Mouse (Mus musculus) megakaryocyte, embryonic 14.5 days (primary cell): ENCODE results near the gene Zfp524. TPM values are rescaled to one million over a fixed set of nuclear protein-coding genes. Genes with fewer than 3 reads are reported as not detected.

Experiments
- H3K27me3 ChIP-seq: replicated peaks from 2 replicates; pipeline ENCODE3; 2012; ENCODE audit warnings: inconsistent platforms
- H3K36me3 ChIP-seq: replicated peaks from 2 replicates; pipeline ENCODE3; 2012; ENCODE audit warnings: low read length, inconsistent platforms, mixed read lengths
- H3K4me1 ChIP-seq: 2 replicates; pipeline ENCODE4 v1.6.1; 2012; ENCODE audit warnings: inconsistent platforms
- H3K4me3 ChIP-seq: replicated peaks from 2 replicates; pipeline ENCODE3; 2012; ENCODE audit warnings: moderate library complexity, mild to moderate bottlenecking, inconsistent platforms
- H3K9me3 ChIP-seq: 2 replicates; pipeline ENCODE4 v1.6.1; 2012; ENCODE audit warnings: inconsistent platforms
- FLI1 ChIP-seq: IDR thresholded peaks from 2 replicates; pipeline ENCODE4 v1.6.1; 2012; ENCODE audit warnings: low read length, inconsistent platforms, mixed read lengths
- GATA1 ChIP-seq: IDR thresholded peaks from 3 replicates; pipeline ENCODE4 v1.6.1; 2012; ENCODE audit warnings: mixed read lengths, low read length, inconsistent platforms, borderline replicate concordance
- polyA plus RNA-seq: library from polyadenylated mRNA; stranded (reverse); fragments of >175 nt; gene quantifications from 2 replicates; pipeline ENCODE4 v1.2.3, GENCODE M21; 2012; ENCODE audit warnings: low replicate concordance; ENCODE audit not compliant: insufficient read depth

Zfp524 gene
- polyA plus RNA-seq, 1 experiment, result 68.6 TPM

DNA sequence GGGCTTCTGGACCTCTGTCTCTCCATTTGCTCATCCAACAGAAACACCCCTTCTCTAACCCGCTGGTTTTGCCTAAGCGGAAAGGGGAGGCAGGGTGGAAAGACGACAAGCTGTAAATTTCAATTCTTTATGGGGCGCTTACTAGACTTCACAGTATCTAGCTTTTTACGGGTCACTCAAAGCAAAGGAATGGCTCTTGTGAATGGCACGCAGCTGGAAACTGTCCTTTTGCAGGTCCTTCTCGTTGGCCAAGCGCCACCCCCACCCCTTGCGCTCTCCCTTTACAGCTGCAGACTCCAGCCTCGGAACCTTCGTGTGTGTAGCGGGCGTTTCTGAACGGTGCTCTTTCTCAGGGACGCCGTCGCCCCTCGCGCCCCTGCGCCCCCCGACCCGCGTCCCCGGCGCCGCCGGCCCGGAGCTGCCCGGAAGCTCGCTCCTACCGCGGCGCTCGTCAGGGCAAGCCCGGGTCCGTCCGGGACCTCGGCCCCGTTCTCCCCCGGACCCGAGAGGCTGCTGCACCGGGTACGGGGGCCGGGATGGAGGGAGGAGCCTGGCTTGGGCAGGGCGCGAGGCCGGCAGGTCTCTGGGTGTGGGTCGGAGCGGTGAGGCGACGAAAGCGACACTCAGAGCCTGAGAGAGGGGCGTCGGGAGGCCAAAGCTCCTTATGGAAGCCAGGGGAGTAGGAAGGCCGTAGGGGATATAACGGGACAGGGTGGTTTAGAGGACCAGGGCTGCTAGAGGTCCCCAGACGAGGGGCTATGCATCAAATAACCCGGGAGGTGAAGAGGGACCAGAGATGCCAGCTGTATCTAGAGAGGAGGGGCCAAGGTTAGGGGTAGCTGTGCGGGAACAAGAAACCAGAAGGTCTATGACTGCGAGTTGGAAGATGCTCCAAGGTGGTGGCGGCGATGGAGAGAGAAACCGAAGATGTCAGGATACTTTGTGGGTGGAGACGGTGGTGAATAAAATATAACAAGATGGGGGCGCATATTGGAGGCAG lies 37.3 kb downstream of the Zfp524 start, which contains the start of gene Zfp580:
TSS of gene Zfp580 (plus strand) at position 346 of the 1,000 bp plus-strand sequence.
- Histone ChIP-seq H3K27me3 (peaks cover 74% of the 10 kb centered on the region), H3K36me3 (no peaks in the 10 kb centered on the region), H3K4me3 (peak within 1 kb of the TSS; percentile 93), H3K9me3 (peaks cover 12% of the 10 kb centered on the region), H3K4me1 (peaks cover 61% of the 10 kb centered on the region)
- TF ChIP-seq FLI1, result no peak
- no peak for TF ChIP-seq GATA1

DNA sequence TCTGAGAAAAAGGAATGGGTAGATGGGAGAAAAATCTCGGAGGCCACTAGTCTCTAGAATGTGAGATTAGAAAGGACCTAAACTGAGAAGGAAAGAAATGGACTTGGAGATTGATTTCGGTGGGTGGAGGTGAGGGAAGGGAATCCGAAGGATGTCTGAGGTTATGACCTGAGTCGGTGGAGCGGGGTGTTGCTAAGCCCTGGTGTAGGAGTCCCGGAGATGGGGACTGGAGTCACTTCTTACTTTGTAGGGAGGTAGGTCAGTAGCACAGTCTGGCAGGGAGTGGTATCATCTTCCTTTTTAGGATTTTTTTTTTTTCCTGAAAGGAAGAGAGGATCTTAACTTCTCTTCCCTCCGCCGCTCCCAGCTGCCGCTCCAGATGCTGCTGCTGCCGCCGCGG lies 38.2 kb downstream of the Zfp524 start:
- H3K4me1 ChIP-seq, result peaks cover 62% of the 10 kb centered on the region
- no peaks in the 10 kb centered on the region for H3K36me3 ChIP-seq
- H3K4me3 ChIP-seq, result peak overlapping the region; percentile 93
- no peak for TF ChIP-seq FLI1
- TF ChIP-seq GATA1, result no peak
- H3K9me3 ChIP-seq, result peaks cover 14% of the 10 kb centered on the region
- peaks cover 83% of the 10 kb centered on the region for H3K27me3 ChIP-seq

DNA sequence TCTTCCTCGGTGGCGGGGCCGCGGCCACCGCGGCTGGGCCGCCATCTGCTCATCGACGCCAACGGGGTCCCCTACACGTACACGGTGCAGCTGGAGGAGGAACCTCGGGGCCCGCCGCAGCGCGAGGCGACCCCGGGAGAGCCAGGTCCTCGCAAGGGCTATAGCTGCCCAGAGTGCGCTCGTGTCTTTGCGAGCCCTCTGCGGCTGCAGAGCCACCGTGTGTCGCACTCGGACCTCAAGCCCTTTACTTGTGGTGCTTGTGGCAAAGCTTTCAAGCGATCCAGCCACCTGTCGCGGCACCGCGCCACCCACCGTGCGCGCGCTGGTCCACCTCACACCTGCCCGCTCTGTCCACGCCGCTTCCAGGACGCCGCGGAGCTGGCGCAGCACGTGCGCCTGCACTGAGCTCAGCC lies 38.7 kb downstream of the Zfp524 start:
- Histone ChIP-seq H3K4me3 (peak overlapping the region; percentile 93), H3K36me3 (no peaks in the 10 kb centered on the region), H3K27me3 (peaks cover 88% of the 10 kb centered on the region)

DNA sequence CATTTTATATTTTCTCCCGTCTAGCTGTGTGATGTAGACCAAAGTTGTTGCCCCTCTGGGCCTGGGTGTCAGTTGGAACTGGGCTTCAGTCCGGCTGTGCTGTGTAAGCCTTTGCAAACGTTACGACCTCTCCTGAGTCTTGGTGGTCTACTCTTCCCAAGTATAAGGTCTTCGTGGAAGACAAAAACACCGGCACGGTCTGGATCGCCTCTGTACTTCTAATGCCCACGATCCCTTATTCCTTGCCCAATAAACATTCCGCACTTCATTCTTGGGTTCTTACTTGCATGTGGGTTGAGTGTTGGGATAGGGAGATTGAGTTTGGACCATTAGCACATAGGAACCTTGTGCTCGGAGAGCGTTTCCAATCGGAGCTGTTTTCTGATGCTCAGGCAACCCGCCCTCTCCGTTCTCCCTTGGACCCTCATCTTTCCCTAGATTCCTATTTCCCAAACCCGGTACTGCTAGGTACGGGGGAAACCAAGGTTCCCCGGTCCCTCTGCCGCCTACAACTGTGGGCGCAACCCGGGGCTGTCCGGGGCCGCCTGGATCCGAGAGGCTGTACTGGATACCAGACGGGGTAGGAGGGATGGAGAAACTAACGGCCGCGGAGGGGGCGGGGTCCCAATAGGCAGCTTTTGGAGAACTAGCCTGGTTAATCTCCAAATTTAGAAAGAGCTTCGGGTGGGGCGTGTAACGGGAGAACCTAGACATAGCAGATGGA lies 39.4 kb downstream of the Zfp524 start:
- H3K4me3 ChIP-seq, result peak overlapping the region; percentile 93
- H3K36me3 ChIP-seq, result no peaks in the 10 kb centered on the region
- H3K4me1 ChIP-seq, result peaks cover 74% of the 10 kb centered on the region
- H3K9me3 ChIP-seq, result peaks cover 13% of the 10 kb centered on the region
- H3K27me3 ChIP-seq, result peaks cover 89% of the 10 kb centered on the region
- TF ChIP-seq GATA1 (no peak), FLI1 (no peak)

More for the DNA sequence above, 38.7 kb downstream of the Zfp524 start:
- TF ChIP-seq FLI1 (no peak), GATA1 (no peak)
- H3K4me1 ChIP-seq, result peaks cover 67% of the 10 kb centered on the region
- peaks cover 14% of the 10 kb centered on the region for H3K9me3 ChIP-seq

DNA sequence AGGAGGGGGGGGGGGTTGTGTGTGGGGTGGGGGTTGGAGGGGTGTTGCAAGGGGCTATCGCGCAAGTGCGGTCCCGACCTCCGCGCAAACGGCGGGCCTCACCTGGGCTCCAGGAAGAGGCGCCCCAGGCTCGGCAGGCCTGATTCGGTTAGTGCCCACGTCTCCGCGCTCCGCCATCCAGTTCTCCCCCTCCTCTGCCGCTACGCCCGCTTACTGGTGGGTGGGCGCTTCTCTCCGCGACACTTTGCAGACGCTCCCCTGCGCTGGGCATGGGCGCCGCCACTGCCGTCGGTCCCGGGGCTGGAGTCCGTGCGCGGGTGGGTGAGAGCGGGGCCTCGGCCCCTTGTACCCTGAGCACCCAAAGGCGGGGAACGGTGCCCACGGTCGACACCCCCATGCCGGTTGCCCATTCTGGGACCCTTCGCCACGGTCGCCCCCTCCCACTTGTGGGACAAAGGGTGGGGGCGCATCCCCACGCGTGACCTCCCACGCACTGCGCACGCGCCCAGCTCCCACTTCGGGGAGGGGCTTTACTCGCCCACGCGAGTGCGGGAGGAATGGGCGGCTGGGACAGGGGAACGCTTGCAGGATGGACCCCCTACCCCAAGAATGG lies 42.5 kb downstream of the Zfp524 start:
- no peak for TF ChIP-seq GATA1
- peaks cover 7% of the 10 kb centered on the region; the same call in 1 of the 2 replicates for H3K9me3 ChIP-seq
- peak overlapping the region; percentile 69 for H3K4me3 ChIP-seq
- no peaks in the 10 kb centered on the region for H3K36me3 ChIP-seq
- H3K4me1 ChIP-seq, result peaks cover 80% of the 10 kb centered on the region
- H3K27me3 ChIP-seq, result peaks cover 63% of the 10 kb centered on the region

DNA sequence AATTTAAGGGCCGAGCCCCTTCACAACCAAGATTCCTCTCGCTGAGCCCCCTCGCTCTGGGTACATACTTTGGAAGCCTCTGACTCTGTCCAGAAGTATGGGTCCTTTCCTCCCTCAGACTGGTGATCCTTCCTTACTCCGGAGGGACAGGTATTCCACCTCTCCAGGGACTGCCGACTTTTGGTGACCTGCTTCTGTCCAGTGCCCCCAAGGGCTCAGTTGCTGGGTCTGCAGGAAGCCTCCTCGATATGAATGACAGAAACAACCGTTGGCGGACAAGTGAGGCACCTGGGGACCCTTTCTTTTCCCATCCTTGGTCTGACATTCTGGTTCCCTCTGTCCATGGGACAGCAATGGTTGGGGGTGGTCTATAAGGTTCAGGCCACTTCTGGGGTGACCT lies 43.2 kb downstream of the Zfp524 start:
- peaks cover 7% of the 10 kb centered on the region; the same call in 1 of the 2 replicates for H3K9me3 ChIP-seq
- peaks cover 57% of the 10 kb centered on the region for H3K27me3 ChIP-seq
- no peak overlapping the region for H3K4me3 ChIP-seq
- TF ChIP-seq GATA1 (no peak), FLI1 (no peak)
- H3K4me1 ChIP-seq, result peaks cover 74% of the 10 kb centered on the region
- H3K36me3 ChIP-seq, result no peaks in the 10 kb centered on the region

DNA sequence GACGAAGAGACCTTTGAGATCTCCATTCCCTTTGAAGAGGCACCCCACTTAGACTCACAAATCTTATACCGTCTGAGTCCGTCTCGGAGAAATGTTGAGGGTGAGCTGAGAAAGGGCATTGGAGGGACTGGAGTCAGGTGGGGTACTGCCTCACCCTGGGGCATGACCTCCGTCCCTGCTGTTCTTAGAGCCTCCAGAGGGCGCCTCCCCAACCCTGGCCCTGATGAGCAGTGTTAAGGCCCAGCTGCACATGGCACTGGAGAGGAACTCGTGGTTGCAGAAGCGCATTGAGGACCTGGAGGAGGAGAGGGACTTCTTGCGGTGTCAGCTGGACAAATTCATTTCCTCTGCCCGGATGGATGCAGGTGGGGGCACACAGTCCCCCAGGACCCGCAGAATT lies 43.6 kb downstream of the Zfp524 start:
- no peaks in the 10 kb centered on the region for H3K36me3 ChIP-seq
- H3K9me3 ChIP-seq, result peaks cover 7% of the 10 kb centered on the region; the same call in 1 of the 2 replicates
- TF ChIP-seq FLI1, result no peak
- no peak for TF ChIP-seq GATA1
- H3K4me1 ChIP-seq, result peaks cover 69% of the 10 kb centered on the region
- H3K27me3 ChIP-seq, result peaks cover 53% of the 10 kb centered on the region
- peak overlapping the region; percentile 69 for H3K4me3 ChIP-seq

DNA sequence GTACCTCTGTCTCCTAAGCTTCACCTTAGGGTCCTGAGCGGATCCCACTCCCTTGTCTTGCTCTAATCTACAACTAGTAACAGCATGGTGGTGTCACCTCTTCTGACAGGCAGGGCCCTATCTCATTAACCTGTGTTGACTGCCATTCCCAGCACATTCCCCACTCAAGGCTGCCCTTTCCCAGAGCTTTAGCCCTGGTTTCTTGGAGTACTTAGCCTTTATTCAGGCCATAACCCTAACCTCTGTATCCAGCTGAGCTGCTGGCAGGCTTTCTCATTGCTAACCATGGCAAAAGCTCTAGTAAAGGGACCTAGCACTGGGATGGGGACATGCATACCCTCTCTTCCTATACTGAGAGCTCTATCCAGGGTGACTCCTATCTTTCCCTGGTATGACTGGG lies 44.4 kb downstream of the Zfp524 start:
- Histone ChIP-seq H3K27me3 (peaks cover 44% of the 10 kb centered on the region), H3K9me3 (peaks cover 5% of the 10 kb centered on the region; the same call in 1 of the 2 replicates), H3K4me1 (peaks cover 65% of the 10 kb centered on the region), H3K36me3 (no peaks in the 10 kb centered on the region), H3K4me3 (no peak overlapping the region)
- TF ChIP-seq FLI1 (no peak), GATA1 (no peak)

DNA sequence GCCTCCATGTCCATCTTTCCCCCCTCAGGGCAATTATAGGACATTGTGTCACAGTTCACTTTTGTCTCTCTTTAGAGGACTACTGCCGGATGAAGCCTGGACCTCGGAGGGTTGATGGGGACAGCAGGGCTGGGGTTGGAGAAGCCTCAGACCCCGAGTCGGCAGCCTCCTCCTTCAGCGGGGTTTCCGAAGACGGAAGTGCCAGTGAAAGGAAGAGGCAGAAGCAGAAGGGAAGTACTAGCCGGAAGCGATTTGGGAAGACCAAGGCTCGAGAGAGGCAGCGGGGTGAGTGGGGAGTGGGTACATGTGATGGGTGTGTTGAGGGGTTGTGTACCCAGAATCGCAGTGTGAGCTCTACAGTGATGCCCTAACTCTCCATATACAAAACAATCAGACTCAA lies 45.2 kb downstream of the Zfp524 start:
- TF ChIP-seq GATA1 (no peak), FLI1 (no peak)
- peaks cover 36% of the 10 kb centered on the region for H3K27me3 ChIP-seq
- H3K36me3 ChIP-seq, result peaks cover 3% of the 10 kb centered on the region
- H3K9me3 ChIP-seq, result peaks cover 5% of the 10 kb centered on the region; the same call in 1 of the 2 replicates
- peaks cover 65% of the 10 kb centered on the region for H3K4me1 ChIP-seq
- peak overlapping the region; percentile 95 for H3K4me3 ChIP-seq
